Mouse (Mus musculus) cerebellum, adult (tissue): ENCODE data around the gene Vmn1r39.
"Not testable (repeated sequence)": the region's sequence is repeated elsewhere in the genome, so short reads cannot be mapped to it uniquely, and the experiment has no call there.

Source experiments
- ATAC-seq: cut with Nextera tagmentation; 2 replicates; pipeline ENCODE4 v1.9.2; 2017; ENCODE audit warnings: mild to moderate bottlenecking, moderate library complexity, mixed read lengths; ENCODE audit not compliant: insufficient number of reproducible peaks, low FRiP score, low TSS enrichment

The Vmn1r39 gene

DNA sequence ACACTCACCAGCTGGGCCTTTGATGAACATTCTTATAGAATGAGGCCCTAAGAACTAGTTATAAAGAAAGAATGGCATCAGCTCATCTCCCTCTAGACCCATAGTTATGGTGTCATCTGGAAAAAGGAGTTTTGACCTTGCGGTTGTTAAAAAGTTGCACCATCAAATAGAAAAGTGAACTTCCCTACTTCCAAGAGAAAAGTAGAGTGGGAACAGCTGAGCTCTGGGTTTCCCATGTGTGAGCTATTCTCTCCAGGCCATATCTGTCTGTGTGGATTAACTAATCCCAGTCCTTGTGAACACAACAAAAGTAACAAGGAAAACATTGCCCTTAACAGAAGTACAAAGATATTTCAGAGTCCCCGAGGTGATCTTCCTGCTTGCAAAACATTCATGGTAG lies at the start of gene Vmn1r39:
Vmn1r39 (minus strand) TSS at position 101 of the 400 bp plus-strand sequence.
- no peak for ATAC-seq

DNA sequence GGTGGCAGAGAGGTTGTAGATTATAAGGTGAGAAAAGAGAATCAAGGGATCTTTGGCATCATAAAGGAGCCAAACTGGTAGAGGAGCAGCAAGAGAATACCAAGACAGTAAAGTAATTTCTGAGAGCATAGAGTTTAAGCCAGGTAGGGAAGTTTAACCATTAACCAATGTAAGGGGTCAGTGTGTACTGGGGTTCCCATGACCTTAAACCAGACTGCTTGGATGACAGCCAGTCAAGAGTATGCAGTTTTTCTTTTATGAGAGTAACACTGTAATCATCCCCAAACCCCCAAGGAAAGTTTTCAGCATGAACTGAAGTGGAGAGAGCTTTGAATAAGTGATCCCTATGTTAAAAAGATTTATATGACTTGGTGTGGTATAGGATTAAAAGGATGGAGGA lies 49.0 kb upstream of the Vmn1r39 start:
- ATAC-seq, result no peak

DNA sequence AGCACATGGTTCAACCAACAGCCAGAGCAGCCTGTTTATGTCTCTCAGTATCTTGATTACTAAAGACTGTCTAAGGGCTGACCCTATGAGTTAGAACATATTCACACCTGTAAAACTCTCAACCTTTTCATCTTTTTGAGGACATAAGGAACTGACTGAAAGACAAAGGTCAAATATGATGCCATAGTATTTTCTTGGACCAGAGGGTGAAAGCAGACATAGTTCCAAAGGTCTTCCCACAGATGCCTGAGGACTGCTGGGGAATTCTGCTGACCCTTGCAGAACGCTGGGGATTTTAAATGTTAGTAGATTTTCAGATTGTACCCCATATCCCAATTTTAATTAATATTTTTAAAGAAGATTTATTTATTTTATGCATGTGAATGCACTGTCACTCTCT lies 47.9 kb upstream of the Vmn1r39 start:
- no peak for ATAC-seq

DNA sequence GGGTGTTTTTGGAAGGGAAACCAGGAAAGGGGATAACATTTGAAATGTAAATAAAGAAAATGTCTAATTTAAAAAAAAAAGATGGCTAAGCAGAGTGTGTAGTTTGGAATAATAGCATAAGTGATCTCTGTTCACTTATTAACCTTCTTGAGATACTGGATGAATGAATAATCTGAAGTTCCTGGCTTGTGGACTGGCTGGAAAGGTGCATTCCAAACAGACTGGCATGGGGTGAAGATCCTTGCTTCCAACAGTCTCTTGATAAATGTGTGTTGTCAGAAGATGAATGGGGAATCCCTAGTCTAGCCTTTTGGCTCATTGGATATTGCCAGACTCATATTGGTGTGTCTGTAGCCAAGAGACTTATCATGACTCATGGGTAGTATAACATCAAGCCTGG lies 45.8 kb upstream of the Vmn1r39 start:
- ATAC-seq, result no peak

DNA sequence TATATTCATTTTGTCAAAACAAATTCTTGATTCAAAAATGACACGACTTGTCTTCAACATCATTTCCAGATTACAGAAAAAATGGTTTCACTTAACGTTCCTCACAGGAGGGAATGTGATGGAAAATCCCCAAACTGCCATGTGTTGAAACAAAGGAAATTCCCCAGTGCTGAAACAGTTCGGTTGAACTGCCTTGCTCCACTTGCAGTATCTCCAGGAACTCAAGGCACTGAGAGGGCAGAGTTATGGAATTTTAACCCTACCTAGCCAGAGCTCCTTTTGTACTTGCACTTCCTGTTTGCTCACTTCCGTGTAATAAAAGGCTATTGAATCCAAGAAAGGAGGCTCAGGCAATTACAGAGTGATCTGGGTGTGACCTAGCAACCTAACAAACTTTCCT lies 38.5 kb upstream of the Vmn1r39 start:
- ATAC-seq, result no peak

DNA sequence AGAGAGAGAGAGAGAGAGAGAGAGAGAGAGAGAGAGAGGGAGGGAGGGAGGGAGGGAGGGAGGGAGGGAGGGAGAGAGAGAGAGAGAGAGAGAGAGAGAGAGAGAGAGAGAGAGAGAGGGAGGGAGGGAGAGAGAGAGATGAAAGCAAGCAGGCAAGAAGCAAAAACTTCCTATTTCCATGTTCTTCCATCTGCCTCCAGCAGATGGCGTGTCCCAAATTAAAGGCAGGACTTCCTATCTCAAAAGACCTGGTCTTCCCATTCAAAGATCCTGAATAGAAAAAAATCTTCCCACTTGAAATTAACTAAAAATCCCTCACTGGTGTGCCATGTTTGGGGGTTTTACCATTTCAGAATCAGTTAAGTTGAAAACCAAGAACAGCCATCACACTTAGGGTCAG lies 30.2 kb upstream of the Vmn1r39 start:
- ATAC-seq, result not testable (repeated sequence)

DNA sequence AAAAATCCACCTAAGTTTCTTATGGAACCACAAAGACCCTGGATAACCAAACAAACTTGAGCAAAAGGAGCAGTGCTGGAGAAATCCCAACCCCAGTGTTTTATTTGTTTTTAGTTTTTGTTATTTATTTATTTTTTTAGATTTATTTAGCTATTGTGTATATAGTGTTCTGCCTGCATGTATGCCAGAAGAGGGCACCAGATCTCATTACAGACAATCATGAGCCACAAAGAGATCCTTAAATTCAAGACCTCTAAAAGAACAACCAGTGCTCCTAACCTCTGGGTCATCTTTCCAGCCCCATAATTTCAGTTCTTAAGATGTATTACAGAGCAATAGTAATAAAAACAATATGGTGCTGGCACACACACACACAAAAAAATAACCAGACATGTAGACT lies 26.5 kb upstream of the Vmn1r39 start:
- ATAC-seq, result no peak

DNA sequence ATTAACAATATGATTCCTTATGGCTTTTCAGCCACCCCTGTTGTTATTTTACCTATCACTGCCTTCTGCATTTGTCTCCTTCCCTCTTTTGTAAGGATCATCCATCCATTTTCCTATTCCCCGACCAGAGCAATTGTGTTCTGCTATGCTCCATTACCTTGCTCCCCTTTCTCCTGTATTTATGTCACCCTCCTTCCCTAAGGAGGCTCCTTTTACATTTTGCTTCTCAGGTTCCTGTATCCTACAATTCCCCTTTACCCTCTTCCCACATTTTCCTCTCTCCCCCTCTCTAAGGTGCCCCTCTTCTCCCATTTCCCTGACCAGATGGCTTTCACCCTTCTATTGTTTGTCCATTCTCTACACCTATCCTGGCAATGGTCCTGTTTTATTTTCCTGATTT lies 4.1 kb downstream of the Vmn1r39 start:
- no peak for ATAC-seq

DNA sequence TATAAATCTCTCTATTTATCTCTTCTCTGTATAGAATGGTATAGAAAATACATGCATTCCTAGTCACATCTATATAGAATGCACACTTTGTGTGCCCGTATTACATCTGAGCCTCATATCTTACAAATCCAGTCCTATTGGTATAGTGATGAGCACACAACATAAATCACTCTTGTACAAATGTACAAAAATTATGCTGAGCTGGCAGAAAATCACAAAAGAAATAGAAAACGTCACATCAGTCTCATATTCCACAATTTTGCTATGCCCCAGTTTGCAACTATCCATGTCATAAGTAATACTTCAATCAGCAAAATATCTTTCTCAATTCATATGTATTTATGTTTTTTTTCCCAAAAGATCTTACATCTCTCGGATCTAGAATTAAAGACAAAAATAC lies 4.7 kb downstream of the Vmn1r39 start:
- no peak for ATAC-seq

DNA sequence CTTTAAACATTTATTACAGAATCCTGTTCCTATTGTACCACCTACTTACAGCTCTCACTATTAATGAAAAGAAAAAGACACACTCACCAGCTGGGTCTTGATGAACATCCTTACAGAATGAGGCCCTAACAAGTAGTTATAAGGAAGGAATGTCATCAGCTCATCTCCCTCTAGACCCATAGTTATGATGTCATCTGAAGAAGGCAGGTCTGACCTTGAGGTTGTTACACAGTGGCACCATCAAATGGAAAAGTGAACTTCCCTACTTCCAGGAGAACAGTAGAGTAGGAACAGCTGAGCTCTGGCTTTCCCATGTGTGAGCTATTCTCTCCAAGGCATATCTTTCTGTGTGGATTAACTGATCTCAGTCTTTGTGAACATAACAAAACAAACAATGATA lies 27.9 kb downstream of the Vmn1r39 start, which contains the start of gene Vmn1r38:
Vmn1r38 (minus strand) TSS at position 101 of the 400 bp plus-strand sequence.
- ATAC-seq, result not testable (repeated sequence)
